Mouse (Mus musculus): ENCODE results near the gene Btbd35f23.
"Not testable (repeated sequence)": the region's sequence is repeated elsewhere in the genome, so short reads cannot be mapped to it uniquely, and the experiment has no call there.

The Btbd35f23 gene

DNA sequence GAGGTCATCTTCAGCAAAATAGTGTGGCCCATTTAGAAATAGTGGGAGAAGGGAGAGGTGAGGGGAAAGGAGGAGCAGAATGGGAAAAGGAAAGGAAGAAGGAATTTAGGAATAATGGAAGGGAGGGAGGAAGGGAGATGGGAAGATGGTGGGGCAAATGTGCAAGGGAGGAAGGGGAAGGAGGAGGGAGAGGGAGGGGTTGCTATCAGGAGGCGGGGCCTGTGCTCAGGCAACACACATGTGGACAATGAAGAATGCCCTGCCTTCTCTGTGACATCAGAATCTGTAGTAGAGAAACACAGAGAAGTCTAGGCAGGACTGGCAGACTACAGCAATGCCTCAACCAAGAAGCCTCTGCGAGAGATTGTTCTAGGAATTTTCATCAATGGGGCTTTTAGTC is at the start of gene Btbd35f23:
Btbd35f23 (plus strand) TSS at position 301 of the 400 bp plus-strand sequence.
- not testable (repeated sequence) for DNase-seq
